Mouse (Mus musculus): Measurements from ENCODE around the gene Ndufb11.

DNA sequence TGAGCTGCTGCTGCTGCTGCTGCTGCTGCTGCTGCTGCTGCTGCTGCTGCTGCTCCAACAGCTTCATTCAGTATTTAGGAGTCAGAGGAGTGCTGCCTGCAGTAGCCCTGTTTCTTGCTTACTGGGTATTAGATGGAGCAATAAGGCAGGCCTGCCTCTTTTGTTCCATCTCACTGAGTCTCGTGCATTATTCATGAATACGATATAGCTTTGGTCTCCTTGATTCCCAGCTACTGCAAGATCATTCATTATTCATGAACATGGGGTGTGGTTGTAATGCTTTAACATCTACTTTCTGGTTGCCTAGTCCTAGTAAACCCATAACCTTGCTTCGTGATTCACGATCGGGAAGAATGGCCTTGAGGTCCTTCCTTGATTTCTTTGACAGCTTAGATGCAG is 44.9 kb upstream of the Ndufb11 start:
- TF ChIP-seq CTCF (IDR thresholded peaks at IDR 0.05; ENCODE audit: low read depth, low read length) (no peak), POLR2A (IDR thresholded peaks at IDR 0.05; ENCODE audit: borderline replicate concordance, low read depth, low read length) (no peak)
